Mouse (Mus musculus) layer of hippocampus, postnatal 14 days (tissue): ENCODE measurements at regions not wholly inside any gene's neighbourhood (a gene's known extent, or its start where the extent isn't known, plus 50 kb on each side); places are given as distances from the start of the nearest gene placed in this dataset.
"Not testable (repeated sequence)": the region's sequence is repeated elsewhere in the genome, so short reads cannot be mapped to it uniquely, and the experiment has no call there.

Experiments used
- DNase-seq, 2 experiments: peaks; one replicate each; pipeline ENCODE4 v3.0.0; 2021 to 2022; ENCODE audit warnings: low spot score in 2 of 2, mixed read lengths in 1 of 2

DNA sequence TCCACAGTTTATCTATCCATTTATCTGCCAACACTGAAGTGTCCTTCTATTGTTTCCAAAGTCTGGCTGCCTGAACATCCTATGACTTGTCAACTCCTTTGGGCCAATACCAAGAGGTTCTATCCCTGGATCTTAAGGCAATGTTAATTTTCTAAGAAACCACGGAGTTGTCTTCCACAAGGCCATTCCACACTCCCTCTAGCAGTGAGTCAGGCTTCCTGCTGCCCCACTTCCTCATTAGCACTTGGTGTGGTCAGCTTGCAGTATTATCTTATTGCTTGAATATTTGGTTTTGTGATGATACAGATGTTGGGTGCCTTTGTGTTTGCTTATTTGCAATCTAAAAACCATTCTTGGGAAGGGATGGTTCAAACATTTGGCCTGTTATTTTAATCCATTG, 87.5 kb upstream of the Ppp2r2d start:
- no peak for DNase-seq

DNA sequence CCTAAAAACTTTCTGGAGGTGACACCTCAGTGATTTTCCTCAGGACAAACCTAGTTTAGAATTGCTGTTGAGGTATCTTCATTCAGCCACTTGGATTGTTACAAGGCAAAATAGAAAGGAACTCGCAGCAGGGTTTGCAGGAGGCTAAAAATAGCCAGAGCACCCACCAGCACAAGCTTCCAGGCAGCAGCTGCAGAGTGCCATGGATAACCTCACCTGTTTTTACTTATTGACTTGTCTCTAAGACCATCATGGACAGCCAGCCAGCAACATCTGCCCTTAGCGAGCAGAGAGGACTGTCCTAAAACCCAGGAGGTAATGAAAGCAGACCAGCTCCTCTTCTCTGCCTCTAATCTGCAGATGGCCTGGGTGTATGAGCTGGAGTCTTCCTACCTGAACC, 97.4 kb upstream of the Ppp2r2d start:
- no peak for DNase-seq

DNA sequence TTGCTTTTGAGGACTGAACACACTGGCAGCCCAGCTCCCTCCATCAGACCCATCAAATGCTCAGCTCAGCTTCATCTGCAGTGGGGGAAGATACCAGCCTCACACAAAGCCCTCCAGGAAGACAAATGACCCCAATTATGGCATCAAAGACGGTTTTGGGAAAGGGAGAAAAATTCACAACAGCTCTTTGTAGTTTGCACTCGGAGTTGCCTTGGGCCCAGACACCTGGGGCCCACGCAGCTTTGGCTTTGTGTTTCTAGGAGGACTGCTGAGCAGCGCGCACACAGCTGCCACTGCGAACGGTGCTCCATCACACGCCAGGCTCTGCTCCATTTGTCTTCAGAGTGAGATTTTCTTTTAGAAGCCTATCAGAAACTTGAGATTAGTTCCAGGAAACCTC, 99.3 kb upstream of the Ppp2r2d start:
- DNase-seq = no peak

DNA sequence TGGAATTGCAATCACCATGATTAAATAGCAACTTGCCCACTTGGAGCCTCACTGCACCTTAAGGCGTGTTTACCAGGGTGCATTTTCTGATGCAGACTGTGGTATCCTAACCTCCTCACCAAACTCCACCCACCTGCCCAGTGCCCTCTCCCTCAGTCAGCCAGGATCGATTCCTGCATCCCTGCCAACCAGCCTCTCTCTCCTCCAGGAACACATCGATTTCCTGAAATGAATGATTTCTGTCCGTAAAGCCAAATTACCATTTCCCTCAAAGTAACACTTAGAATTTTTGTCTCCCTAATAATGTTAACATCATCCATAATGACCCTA, 103.4 kb upstream of the Ppp2r2d start:
- DNase-seq = no peak

- no peak for DNase-seq
Observed at GRCm38 (mm10) chr7:138741816-138742515, 103.9 kb upstream of the Ppp2r2d start.

DNA sequence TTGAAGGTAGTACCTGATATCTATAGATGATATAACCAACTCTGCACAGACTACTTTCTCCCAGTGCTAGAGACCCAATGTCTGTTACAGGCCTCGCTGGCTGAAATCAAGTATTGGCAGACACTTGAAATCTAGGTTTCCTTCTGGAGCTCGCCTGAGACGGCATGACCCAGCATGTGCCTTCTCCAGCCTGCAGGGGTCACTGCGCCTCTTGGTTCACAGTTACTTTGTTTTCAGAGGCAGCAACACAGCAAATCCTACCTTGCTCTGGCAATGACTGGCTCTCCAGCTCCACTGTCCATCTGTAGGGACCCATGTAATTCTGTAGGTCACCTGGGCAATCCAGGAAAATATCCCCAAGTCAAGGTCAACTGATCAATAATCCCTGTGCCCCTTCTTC, 111.6 kb upstream of the Ppp2r2d start:
- peak; percentile 25 to 46 for DNase-seq

GRCm38 (mm10) chr7:138724829-138725228, 121.0 kb upstream of the Ppp2r2d start:
- DNase-seq = no peak

DNA sequence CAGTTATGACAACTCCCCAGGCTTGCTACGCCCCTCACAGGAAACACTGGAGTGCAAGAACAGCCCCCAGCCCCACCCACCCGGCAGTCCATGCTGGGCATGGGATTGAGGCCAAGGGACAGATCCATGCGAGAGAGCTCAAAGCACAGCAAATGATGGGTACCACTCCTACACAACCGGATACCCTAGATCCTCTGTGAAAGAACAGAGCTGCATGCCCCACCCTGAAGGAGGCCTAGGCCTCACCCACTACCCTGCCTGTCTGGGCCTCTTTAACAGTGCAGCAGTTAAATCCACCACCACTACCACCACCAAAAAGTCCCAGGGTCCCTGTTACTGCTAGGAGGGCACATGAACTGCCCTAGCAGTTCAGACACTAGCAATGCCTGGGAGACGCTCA, 126.3 kb upstream of the Ppp2r2d start:
- no peak for DNase-seq

- no peak for DNase-seq
Observed at GRCm38 (mm10) chr7:138719115-138719514, 126.8 kb upstream of the Ppp2r2d start.

DNA sequence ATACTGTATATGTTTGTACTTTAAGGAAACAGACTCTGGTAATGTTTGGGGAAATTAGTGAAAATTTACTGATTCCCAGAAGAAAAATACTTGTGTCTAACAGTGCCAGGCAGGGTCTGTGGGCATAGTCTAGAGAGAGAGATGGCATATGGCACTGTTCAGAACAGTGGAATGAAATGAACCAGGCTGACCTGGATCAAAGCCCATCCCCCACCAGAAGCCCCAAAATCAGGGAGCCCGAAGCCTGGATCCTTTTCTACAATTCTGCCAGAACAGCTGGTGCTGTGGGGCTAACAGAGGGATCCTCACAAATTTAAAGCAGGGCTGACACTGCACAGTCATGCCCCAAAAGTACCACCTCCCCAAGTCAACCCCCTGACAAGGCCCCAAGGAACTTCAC, 131.1 kb upstream of the Ppp2r2d start:
- DNase-seq = no peak

- no peak for DNase-seq
Observed at GRCm38 (mm10) chr7:138708373-138708772, 137.5 kb upstream of the Ppp2r2d start.

DNA sequence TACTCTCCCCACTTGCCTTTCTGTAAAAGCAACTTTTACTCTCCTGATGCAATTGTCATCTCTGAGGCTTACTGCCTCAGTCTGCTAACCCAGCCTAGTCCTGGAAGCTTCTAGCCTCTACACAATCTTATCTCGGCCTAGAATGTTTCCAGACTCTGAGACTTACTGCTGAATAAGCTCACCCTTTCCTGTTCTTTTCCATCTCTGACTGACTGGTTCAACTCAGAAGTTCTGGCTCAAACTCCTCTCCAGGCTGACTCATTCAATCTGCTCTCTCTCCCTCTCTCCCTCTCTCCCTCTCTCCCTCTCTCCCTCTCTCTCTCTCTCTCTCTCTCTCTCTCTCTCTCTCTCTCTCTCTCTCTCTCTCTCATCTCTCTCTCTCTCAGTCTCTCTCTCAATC, 146.3 kb upstream of the Ppp2r2d start:
- not testable (repeated sequence) for DNase-seq

DNA sequence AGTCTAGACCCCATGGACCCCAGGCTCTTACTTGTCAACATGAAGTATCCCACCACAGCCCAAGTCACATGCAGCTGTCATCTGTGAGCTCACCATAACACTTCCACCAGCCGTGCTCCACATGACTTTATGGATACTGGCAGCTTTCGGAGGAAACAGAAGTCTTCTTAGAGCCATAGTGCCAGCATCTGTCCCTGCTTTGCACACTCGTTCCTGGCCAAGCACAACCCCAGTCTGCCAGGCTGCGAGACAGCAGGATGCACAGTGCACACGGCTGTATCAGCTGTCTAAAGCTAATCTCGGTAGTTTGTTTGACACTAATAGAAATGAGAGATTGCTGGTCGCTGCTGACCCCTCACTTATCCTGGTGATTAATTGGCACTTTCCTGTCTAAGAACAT, 163.7 kb upstream of the Ppp2r2d start:
- peak; percentile 17 to 37 for DNase-seq

GRCm38 (mm10) chr7:138680530-138680929, 165.3 kb upstream of the Ppp2r2d start:
- DNase-seq = no peak

- DNase-seq = no peak
Observed at GRCm38 (mm10) chr7:138679575-138679974, 166.3 kb upstream of the Ppp2r2d start.

DNA sequence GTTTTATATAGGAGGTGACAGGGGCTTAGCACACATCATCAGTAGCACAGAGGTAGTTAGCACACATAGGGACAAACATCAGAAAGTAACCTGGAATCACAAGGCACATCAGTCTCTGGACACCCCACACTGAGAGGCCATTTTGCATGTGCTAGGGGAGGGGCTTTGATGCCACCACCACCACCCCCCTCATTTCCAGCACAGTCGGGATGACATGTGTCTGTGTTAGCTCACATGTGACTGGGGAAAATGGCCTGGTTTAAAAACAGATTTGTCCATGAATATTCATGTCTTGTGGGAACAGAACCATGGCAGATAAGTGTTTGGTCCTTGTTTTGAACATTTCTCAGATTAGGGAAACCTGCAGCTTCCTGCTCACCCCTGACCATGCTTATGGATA, 172.9 kb upstream of the Ppp2r2d start:
- DNase-seq = peak; percentile 15 to 45

DNA sequence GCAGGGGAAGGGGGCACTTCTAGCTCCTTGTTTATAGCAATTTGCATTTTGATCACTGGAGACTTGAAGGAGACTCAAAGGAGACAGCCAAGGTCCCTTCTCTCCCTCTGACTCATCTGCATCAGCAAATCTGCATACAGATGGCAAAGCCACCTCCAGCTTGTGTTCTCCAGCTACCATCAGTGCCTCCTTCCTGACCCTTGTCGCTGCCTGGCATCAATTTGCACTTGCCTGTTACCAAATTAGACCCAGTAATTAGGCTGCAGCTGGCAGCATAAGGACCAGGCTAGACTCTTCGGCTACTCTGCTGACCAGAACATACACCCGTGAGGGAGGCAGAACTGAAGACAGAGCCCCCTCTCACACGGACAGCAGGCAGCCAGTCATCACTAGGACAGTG, 177.5 kb upstream of the Ppp2r2d start:
- no peak for DNase-seq

GRCm38 (mm10) chr7:138660124-138660523, 185.8 kb upstream of the Ppp2r2d start:
- no peak for DNase-seq

DNA sequence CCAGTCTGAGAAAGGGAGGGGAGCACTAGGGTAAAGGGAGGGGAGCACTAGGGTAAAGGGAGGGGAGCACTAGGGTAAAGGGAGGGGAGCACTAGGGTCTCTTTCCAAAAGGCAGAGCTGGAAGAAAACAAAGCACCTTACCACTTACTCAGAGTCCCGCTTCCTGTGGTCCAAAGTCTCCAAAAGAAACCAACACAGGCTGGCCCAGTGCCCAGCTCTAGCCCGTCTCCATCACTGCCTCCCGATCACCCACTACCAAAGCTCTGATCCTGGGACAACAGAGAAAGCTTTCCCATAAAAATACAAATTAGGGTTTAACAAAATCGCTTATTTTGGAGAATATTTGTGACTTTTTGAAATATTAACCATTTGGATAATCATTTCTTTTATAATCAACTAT, 188.4 kb upstream of the Ppp2r2d start:
- DNase-seq = no peak

DNA sequence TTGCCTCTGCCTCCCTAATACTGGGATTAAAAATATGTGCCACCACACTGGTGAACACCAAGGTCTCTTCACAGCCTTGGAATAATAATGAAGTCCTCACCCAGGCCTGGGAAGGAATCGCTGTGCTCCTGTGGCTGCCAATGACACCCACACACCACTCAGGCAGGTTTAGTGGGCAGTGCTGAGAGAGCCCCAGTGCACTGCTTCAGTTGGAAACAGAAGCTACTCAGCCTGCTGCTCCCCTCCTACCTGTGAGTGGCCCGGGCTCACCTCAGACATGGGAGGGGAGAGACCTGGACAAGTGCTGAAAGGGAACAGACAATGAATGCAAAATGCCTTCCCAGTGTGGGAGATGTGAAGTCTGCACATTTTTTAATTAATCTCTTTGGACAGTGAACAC, 188.8 kb upstream of the Ppp2r2d start:
- DNase-seq = no peak

- DNase-seq = no peak
Observed at GRCm38 (mm10) chr7:138655940-138656339, 189.9 kb upstream of the Ppp2r2d start.

- no peak for DNase-seq
Observed at GRCm38 (mm10) chr7:138650946-138651345, 194.9 kb upstream of the Ppp2r2d start.

DNA sequence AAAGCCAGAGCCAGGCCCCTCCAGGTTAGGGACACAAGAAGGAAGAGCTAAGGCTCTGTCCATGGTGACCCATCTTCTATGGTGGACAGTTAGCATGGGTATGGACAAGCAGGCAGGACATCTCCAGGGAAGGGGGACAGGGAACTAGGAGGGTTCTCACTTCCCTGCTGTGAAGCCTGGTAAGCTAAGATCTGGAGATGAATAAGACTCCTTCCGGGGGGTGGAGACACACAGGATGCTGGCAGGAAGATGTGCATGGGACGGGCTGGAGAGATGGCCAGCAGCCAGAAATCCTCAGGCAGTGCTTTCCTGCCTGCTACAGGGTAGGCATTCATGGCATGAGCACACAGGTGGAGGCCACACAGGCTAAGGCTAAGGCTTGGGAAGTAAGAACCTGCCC, 198.2 kb upstream of the Ppp2r2d start:
- no peak for DNase-seq
